Mouse (Mus musculus) hematopoietic stem cell, adult 5-6 weeks (primary cell): ENCODE data around the gene Banp. TPM values are rescaled to one million over a fixed set of nuclear protein-coding genes. Genes with fewer than 3 reads are reported as not detected.

ENCODE experiments used
- ATAC-seq, 2 experiments: fragments of 125-278 bp in 1 of 2; replicated peaks in 1 of 2; 2 replicates each; pipeline ENCODE4 v1.8.0; 2016 to 2017; ENCODE audit warnings: inconsistent platforms in 2 of 2, mild to moderate bottlenecking in 2 of 2, moderate number of reproducible peaks in 2 of 2, low read depth in 1 of 2, moderate TSS enrichment in 1 of 2; ENCODE audit not compliant: low FRiP score in 2 of 2, poor library complexity in 2 of 2, severe bottlenecking in 2 of 2, insufficient read depth in 1 of 2, low TSS enrichment in 1 of 2
- total RNA-seq: library from RNA; stranded (forward); fragments of 172-1452, 232-1000 nt; gene quantifications from 2 replicates; pipeline ENCODE4 v1.2.3, GENCODE M21; 2017

The Banp gene
- total RNA-seq, 1 experiment from 2014 or later, result 25.3 TPM

DNA sequence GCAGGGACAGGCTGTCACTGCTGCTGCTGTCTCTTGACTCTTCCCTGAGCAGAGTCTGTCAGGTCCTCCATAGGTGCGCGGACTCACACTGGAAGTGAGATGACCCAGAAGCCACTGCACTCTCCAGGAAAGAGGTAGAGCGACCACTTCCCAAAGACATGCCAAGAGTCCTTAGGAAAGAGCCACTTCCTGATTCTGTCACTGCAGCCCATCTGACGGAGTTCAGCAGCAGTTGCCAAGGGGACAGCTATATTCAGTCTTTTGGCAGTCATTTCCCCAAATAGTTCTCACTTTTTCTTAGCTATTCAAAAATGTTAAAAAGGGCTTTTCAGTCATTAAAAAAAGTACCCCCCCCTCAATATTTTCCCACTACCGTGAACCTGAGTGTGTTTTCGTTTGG is 72.7 kb downstream of the Banp start:
- ATAC-seq, result peak; percentile 57 to 77

DNA sequence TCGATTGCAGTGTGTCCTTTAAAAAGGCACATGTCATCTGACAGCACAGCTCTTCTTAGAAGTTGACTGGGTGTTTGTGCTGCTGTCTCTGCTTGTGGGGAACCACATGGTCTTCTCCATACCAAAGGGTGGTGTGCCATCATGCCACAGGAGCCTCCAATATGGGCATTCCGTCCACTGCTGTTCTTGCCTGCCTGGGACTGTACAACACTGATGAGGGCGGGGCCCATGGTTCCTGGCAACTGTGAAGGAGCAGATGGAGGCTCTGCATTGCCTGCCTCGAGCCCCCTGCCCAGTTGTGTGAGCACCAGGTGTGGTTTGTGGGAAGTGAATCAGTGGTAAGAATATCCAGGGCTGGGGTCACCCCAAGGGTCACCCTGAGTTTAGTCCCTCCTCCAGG is 73.2 kb downstream of the Banp start:
- ATAC-seq, result no peak

DNA sequence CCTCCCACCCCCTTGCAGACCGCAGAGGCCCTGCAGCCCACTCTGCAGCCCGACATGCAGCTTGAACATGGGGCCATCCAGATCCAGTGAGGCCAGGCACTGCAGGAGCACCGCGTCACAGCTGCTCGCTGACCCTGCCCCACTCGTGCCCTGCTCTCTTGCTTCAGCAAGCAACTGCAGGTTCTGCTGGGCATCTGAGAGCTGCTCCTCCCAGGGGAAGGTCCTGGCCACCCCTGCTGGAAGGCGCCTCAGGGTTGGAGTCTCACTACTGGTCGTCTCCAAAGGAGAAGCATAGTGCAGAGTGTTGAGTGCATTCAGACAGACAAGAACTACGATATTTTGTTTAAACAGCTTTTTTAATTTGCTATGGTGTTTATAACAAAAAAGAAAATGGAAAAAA is 76.0 kb downstream of the Banp start:
- no peak for ATAC-seq

GRCm38 (mm10) chr8:122028116-122028515 is 78.6 kb downstream of the Banp start:
- ATAC-seq, result no peak

DNA sequence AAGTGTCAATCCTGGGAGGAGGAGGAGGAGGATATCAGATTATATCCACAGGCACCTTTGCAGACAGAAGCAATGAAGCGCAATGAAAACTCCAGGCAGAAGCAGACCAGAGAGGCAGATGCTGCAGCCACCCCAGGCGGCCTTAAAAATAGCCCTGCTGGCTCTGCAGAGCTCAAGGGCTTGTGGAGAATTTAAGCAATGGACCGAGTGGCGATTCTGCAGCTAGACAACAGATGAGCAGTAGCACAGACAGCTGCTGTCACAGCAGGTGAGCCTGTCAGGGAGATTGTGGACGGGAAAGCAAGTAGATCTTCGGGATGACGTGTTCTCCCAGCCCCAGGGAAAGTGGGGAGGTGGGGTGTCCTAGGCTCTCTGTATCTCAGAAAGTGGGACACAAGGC is 81.4 kb downstream of the Banp start:
- ATAC-seq, result no peak

- ATAC-seq, result no peak
Measured at GRCm38 (mm10) chr8:122032741-122033140, 83.2 kb downstream of the Banp start.

- peak; percentile 62 to 72 for ATAC-seq
Measured at GRCm38 (mm10) chr8:122035543-122035942, 86.0 kb downstream of the Banp start.

- no peak for ATAC-seq
Measured at GRCm38 (mm10) chr8:122036325-122036724, 86.8 kb downstream of the Banp start.

- no peak for ATAC-seq
Measured at GRCm38 (mm10) chr8:122037279-122037678, 87.7 kb downstream of the Banp start.

DNA sequence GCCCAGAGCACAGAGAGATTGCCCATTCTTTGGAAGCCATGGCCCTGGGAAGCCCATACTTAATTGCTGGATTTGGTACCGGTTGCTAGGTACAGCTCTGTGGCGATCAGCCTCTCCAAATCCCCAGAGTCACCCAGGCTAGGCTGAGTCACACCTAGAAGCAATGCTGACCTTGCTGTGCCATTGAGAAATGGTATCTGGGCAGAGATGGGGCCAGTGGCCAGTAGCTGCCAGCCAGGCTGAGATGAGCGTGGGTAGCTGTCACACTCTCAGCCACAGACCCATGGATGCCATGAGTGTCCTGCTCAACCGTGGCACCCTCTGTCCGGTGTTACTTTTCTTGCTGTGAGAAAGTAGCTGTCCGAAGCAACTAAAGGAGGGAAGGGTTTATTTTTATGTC is 88.5 kb downstream of the Banp start:
- no peak for ATAC-seq

- no peak for ATAC-seq
Measured at GRCm38 (mm10) chr8:122039452-122039851, 89.9 kb downstream of the Banp start.

DNA sequence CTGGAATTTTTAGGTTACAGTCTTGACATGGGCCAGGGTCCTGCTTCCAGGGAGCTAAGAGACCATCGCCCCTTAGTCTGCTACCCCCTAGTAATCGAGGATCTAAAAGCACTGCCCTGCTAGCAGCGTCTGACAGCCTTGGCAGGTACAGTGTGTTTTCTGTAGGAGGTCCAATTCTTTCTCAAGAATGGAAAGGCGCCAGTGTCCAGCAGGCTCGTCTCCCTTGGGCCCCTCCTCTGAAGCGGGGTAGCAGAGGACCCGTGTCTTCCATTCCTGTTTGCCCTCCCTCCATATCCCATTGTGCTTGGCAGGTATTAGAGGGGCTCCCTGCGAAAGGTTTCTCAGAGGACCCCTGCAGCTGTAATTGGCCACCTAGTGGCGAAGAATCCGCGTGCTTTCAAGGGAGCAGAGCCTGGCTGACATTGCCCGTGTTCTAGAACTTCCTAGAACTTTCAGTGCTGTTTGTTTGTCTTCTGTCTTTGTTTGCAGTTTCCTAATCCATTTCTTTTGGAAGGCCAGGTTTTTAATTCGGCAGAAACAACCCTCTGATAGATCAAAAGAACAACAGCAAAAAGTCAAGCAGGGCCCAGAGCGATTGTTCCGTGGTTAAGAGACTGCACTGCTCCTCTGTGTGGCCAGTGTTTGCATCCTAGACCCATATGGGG is 97.8 kb downstream of the Banp start:
- ATAC-seq, result no peak

DNA sequence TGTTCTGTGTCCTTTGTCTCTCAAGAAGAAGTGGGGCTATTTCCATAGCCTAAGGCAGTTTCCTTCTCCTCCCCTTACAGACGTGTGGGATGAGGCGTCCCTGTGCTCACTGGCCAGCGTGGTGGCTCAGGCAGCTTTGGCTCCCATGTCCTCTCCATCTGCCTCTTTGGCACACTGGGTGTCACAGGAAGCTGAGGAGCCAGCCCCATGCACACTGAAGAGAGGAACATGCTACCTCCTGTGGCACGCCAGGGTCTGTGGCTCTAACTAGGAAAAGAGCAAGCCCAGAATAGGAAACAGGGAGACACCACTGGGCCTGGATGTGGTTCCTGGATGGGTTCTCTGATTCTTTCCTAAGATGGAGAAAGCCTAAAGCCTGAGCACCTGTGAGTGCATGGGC is 99.7 kb downstream of the Banp start:
- no peak for ATAC-seq

DNA sequence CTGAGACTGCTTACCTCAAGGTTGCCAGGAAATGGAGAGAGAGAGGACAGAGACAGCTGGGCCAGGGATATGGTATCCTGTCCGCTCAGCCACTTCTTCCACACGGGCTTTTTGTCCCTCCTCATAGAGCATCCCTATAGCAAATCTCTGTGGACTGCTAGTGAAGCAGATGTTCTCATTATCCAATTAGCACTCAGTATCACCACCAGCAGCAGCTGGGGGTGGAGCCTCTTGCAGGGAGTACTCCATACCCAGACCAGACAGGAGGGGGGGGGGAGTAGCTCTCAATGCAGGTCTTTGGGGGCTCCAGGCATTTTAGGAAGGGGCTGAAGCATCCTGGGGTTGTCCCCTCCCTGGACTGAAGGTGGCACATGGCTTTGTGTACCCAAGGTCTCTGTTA is 100.4 kb downstream of the Banp start:
- ATAC-seq, result no peak

DNA sequence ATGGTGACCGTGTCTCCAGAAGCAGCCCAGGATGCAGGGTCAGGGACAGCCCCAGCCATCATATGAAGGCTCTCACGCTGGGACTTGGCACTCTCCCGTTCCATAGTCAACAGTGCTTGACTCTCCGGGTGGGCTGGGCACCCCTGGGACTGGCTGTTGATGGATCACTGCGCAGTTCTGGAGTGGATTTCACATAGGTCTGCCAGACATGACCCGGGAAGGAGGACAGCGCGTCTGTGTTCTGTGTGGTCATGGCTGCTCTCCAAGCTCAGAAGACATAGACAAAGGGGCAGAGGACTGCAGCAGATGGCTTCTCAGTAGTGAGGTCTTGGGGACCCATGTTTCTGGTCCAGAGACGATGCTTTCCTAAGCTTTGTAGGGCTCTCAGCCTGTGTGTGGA is 101.1 kb downstream of the Banp start:
- no peak for ATAC-seq

DNA sequence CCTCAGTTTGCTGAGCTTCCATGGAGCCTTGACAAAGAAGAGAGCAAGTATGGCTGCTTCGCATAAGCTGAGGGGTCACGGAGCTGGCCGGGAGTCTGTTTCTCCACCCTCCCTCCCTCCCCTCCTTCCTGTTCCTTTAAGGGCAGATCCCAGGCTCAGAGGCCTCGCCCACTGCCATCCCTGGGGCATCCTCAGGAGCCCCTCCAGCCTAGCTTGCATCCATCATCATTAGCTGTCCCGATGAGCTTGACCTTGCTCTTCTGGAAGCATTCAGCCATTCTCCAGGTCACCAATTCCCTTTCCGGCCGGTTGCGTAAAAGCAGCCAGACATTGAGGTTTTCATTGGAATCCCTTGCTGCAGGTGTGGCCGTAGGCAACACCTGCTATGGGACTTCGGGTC is 105.8 kb downstream of the Banp start:
- no peak for ATAC-seq

GRCm38 (mm10) chr8:122056113-122056512 is 106.6 kb downstream of the Banp start:
- ATAC-seq, result no peak

DNA sequence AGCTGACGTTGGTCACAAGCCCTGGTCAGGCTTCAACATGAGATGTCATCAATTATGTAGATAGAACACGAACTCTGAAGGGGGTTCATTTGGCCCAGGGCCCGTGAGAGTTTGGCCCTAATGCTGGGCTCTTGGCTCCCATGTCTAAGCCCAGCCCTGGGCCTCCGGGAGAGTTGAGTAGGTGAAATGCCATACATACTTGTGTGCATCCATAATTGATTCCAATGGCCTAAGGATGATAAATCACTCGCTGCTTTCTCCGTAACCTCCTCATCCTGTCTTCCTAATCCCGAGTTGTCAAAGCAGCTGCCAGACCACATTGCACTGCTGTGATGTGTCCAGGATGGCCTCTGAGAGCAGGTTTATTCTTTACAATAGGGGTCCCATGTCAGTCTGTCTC is 107.3 kb downstream of the Banp start:
- ATAC-seq, result no peak

GRCm38 (mm10) chr8:122058510-122058909 is 109.0 kb downstream of the Banp start:
- no peak for ATAC-seq

GRCm38 (mm10) chr8:122058951-122059350 is 109.4 kb downstream of the Banp start:
- no peak for ATAC-seq
